Mouse (Mus musculus) hindbrain, embryonic 13.5 days (tissue): ENCODE measurements around the gene Clta. TPM values are rescaled to one million over a fixed set of nuclear protein-coding genes. Genes with fewer than 3 reads are reported as not detected.

Source experiments
- ATAC-seq: fragments of 200-750 bp; cut with Nextera tagmentation; 2 replicates; pipeline ENCODE4 v1.8.0; 2017; ENCODE audit warnings: moderate TSS enrichment; ENCODE audit not compliant: low FRiP score
- H3K27ac ChIP-seq: fragments of 300-500 bp; sonication (generic); 2 replicates; pipeline ENCODE4 v1.5.1; 2015; ENCODE audit warnings: inconsistent platforms, mild to moderate bottlenecking, moderate library complexity
- H3K27me3 ChIP-seq: fragments of 300-500 bp; sonication (generic); 2 replicates; pipeline ENCODE4 v1.6.1; 2015; ENCODE audit warnings: mild to moderate bottlenecking, inconsistent platforms
- H3K36me3 ChIP-seq: fragments of 300-500 bp; sonication (generic); 2 replicates; pipeline ENCODE4 v1.6.1; 2015; ENCODE audit warnings: mild to moderate bottlenecking, inconsistent platforms
- H3K4me1 ChIP-seq: fragments of 300-500 bp; sonication (generic); replicated peaks from 2 replicates; pipeline ENCODE4 v1.6.1; 2015; ENCODE audit warnings: inconsistent platforms
- H3K4me2 ChIP-seq: fragments of 300-500 bp; sonication (generic); 2 replicates; pipeline ENCODE4 v1.6.1; 2015; ENCODE audit warnings: inconsistent platforms, mild to moderate bottlenecking, moderate library complexity
- H3K4me3 ChIP-seq: fragments of 300-500 bp; sonication (generic); 2 replicates; pipeline ENCODE4 v1.5.1; 2015; ENCODE audit warnings: mild to moderate bottlenecking, inconsistent platforms
- H3K9ac ChIP-seq: fragments of 300-500 bp; sonication (generic); 2 replicates; pipeline ENCODE4 v1.6.1; 2015; ENCODE audit warnings: mild to moderate bottlenecking, inconsistent platforms
- H3K9me3 ChIP-seq: fragments of 300-500 bp; sonication (generic); 2 replicates; pipeline ENCODE4 v1.6.1; 2016; ENCODE audit warnings: inconsistent platforms
- WGBS: fragments of 180-500 bp; shearing (Covaris S2); methylation state at CpG from one replicate; pipeline ENCODE4 v1.1.7; 2015; 5-methylcytosine and 5-hydroxymethylcytosine counted together
- polyA plus RNA-seq: library from polyadenylated mRNA; unstranded; fragments of >200 nt; fragmentation: Nextera tagmentation; extraction: Ambion mirVana; gene quantifications from 2 replicates; pipeline ENCODE4 v1.2.1, GENCODE M21; 2015

Gene Clta
- polyA plus RNA-seq, 1 experiment from 2014 or later: 330 TPM

DNA sequence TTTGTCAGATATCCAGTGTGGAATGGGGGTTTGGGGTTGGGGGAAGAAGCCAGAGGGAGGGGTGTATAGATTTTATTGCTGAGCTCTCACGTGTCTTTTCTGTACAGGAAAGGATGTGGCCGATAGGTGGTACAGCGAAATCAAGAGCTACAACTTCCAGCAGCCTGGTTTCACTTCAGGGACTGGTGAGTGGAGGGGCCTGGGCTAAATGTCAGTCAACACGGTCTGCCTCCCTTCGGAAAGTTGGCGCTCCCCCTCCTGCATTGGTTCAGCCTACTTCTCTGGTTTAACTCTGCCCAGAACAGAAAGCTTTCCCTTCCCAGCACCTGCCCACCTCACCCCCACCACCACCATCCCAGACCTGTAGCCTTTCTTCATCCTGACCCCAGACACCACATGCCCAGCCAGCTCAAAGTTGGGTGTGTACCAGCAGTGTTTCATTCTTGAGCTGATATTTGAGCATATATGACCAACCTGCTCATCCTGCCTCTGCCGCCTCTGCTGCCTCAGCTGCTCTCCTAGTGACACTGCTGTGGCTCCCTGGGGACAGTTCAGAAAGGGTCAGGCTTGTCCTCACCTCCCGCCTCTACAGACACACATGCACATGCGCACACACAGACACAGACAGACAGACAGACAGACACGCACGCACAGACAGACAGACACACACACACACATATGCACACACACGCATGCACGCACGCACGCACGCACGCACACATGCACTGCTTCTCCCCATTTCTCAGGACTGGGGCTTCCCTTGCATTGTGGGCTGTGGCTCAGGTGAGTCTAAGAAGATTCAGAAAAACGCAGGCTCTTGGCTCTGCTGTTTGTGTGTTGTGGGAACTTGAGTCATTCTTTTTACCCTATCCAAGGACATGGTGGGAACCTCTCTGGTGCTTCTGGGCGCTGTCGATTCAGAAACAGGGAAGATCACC is 33.6 kb upstream of the Clta start:
- no peaks in the 10 kb centered on the region for H3K9me3 ChIP-seq
- H3K27me3 ChIP-seq: no peaks in the 10 kb centered on the region
- ATAC-seq: no peak
- peaks cover 39% of the 10 kb centered on the region for H3K4me1 ChIP-seq
- H3K4me3 ChIP-seq: no peak overlapping the region
- WGBS: 82% methylated on average over 20 of the region's 20 CpGs
- no peak overlapping the region for H3K4me2 ChIP-seq
- peaks cover 14% of the 10 kb centered on the region; the same call in 1 of the 2 replicates for H3K36me3 ChIP-seq
- no peak overlapping the region for H3K9ac ChIP-seq
- H3K27ac ChIP-seq: no peak overlapping the region

DNA sequence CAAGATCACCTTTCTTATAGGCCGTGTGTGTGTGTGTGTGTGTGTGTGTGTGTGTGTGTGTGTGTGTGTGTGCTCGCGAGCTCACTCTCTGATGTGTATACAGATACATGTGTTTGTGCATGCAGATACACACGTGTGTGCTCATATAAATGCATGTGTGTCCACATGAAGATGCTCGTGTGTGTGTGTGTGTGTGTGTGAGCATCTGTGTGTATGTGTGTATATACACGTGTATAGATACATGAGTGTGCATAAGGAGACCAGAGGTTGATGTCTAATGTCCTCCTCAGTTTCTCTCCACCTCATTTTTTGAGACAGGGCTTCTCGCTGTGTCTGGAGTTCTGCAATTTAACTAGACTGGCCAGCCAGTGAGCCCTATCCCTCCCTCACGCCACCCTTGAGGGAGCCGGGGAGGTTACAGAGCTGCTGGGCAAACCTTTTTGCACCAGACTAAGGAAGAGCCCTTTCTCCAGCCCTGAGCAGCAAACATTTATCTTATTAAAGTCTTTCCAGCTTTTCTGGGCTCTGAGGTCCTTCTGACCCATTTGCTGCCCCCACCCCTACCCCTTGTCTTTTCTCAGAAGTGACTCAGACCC is 32.6 kb upstream of the Clta start:
- ATAC-seq: no peak
- no peak overlapping the region for H3K4me3 ChIP-seq
- H3K36me3 ChIP-seq: peaks cover 7% of the 10 kb centered on the region; the same call in 1 of the 2 replicates
- WGBS: 63% methylated on average over 9 of the region's 9 CpGs
- peaks cover 39% of the 10 kb centered on the region for H3K4me1 ChIP-seq
- H3K27ac ChIP-seq: peak overlapping the region; percentile 48
- no peaks in the 10 kb centered on the region for H3K9me3 ChIP-seq
- H3K9ac ChIP-seq: no peak overlapping the region
- peak overlapping the region; percentile 23; the same call in 1 of the 2 replicates for H3K4me2 ChIP-seq
- no peaks in the 10 kb centered on the region for H3K27me3 ChIP-seq

DNA sequence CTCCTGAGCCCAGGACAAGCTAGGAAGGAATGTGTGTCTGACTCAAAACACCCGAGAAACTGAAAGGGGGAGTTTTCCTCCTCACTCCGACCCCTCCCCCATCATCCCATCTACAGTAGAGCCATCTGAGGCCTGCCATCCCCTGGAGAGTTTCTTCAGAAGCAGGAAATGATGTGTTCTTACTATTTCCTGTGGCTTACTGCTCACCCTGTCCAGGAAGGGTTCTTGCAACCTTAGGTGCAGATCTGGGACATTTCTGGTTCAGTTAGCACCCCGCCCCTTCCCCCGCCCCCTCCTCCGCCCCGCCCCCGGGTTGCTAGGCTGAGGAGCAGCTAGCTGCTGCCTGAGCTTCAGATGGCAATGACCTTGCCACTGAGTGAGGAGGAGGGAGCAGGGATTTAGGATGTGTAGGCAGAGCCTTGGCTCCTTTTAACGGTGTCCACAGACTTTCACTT is 32.1 kb upstream of the Clta start:
- H3K4me3 ChIP-seq: no peak overlapping the region
- H3K9ac ChIP-seq: no peak overlapping the region
- peak; percentile 47; the same call in 1 of the 2 replicates for ATAC-seq
- peak overlapping the region; percentile 23; the same call in 1 of the 2 replicates for H3K4me2 ChIP-seq
- no peaks in the 10 kb centered on the region for H3K27me3 ChIP-seq
- H3K36me3 ChIP-seq: peaks cover 8% of the 10 kb centered on the region; the same call in 1 of the 2 replicates
- no peaks in the 10 kb centered on the region for H3K9me3 ChIP-seq
- H3K27ac ChIP-seq: peak overlapping the region; percentile 48
- H3K4me1 ChIP-seq: peaks cover 39% of the 10 kb centered on the region
- 2% methylated on average over 8 of the region's 8 CpGs for WGBS

DNA sequence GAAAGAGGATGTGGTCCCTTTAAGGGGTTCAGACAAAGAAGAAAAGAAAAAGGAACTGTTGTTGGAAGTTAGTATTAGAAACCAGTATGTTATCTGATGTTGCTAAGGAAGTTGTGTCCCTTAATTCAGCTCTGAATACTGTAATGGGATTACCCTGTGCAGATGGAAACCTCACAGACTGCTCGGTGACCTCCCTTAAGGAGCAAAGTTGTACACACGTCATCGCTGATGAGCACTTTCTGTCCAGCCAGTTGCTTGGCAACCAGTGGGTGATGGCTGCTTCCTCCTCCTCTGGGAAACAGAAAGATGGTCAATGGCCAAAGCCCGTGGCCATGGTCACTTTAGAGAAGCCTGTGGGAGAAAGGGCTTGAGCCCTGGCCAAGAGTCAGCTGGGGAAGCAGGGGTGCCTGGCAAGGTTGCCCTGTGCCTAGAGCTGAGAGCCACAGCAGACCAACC is 30.7 kb upstream of the Clta start:
- no peak overlapping the region for H3K9ac ChIP-seq
- WGBS: 41% methylated on average over 4 of the region's 4 CpGs
- H3K4me3 ChIP-seq: no peak overlapping the region
- no peak for ATAC-seq
- H3K36me3 ChIP-seq: peaks cover 12% of the 10 kb centered on the region; the same call in 1 of the 2 replicates
- H3K27ac ChIP-seq: no peak overlapping the region
- no peaks in the 10 kb centered on the region for H3K27me3 ChIP-seq
- no peaks in the 10 kb centered on the region for H3K9me3 ChIP-seq
- no peak overlapping the region for H3K4me2 ChIP-seq
- H3K4me1 ChIP-seq: peaks cover 38% of the 10 kb centered on the region

DNA sequence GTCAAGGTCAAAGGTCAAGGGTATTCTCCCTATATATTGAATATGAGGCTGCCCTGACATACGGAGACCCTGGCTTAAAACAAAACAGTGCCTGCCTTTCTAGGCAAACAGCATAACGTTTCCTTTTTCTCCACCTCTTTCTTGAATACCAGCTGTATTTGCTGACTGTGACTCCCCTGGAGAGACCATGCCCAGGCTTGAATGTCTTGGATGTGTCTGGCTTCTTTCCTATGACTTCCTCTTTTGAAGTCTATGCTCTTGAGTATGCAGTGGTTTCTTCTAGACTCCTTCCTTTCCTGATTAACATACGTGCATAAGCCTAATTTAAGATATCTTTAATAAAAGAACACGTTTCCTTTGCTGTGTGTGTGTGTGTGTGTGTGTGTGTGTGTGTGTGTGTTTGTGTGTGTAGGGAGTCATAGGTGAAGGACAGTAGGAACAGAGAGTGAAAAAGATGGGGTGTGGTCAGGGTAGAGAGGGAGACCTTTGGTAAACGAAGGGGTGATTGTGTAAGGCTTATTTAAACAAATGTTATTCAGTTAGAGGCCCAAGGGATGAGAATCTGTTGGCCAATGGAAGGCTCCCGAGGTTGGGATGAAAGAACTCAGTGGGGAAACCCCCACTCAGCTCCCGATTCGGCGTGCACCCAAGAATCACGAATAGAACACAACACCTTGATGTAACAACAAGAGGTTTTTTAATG is 29.2 kb upstream of the Clta start:
- H3K27me3 ChIP-seq: no peaks in the 10 kb centered on the region
- no peak overlapping the region for H3K4me2 ChIP-seq
- peaks cover 35% of the 10 kb centered on the region for H3K4me1 ChIP-seq
- H3K4me3 ChIP-seq: no peak overlapping the region
- WGBS: 79% methylated on average over 10 of the region's 10 CpGs
- no peaks in the 10 kb centered on the region for H3K9me3 ChIP-seq
- no peak for ATAC-seq
- no peak overlapping the region for H3K9ac ChIP-seq
- H3K36me3 ChIP-seq: peaks cover 12% of the 10 kb centered on the region; the same call in 1 of the 2 replicates
- no peak overlapping the region for H3K27ac ChIP-seq

DNA sequence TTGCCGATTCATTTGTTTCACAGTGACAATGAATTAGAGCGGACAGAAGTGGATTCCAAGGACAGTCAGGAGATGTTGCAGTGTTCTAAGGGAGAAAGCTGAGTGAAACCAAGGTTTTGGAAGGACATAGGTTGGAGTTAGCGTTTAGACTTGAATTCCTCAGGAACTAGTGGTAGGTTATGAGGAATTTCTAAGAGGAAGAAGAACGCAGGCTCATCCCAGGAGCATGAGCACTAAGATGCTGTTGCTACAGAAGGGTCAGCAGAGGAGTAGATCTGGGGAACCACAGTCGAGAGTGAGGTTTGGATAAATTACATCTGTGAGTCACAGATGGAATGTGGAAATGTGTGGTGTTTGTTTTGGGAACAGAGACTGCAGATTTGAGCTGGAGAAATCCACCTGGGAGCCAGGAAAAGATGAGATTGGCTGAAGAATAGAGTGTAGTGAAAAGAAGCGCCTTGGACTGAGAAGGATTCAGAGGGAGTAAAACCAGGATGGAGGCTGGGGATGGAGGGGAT is 28.0 kb upstream of the Clta start:
- ATAC-seq: no peak
- no peak overlapping the region for H3K27ac ChIP-seq
- 0 out of 2 replicates have a peak, but pooled peaks cover 5% of the 10 kb centered on the region for H3K36me3 ChIP-seq
- H3K4me1 ChIP-seq: peaks cover 33% of the 10 kb centered on the region
- no peaks in the 10 kb centered on the region for H3K27me3 ChIP-seq
- H3K4me2 ChIP-seq: no peak overlapping the region
- no peak overlapping the region for H3K4me3 ChIP-seq
- WGBS: 85% methylated on average over 6 of the region's 6 CpGs
- H3K9me3 ChIP-seq: no peaks in the 10 kb centered on the region
- H3K9ac ChIP-seq: no peak overlapping the region

DNA sequence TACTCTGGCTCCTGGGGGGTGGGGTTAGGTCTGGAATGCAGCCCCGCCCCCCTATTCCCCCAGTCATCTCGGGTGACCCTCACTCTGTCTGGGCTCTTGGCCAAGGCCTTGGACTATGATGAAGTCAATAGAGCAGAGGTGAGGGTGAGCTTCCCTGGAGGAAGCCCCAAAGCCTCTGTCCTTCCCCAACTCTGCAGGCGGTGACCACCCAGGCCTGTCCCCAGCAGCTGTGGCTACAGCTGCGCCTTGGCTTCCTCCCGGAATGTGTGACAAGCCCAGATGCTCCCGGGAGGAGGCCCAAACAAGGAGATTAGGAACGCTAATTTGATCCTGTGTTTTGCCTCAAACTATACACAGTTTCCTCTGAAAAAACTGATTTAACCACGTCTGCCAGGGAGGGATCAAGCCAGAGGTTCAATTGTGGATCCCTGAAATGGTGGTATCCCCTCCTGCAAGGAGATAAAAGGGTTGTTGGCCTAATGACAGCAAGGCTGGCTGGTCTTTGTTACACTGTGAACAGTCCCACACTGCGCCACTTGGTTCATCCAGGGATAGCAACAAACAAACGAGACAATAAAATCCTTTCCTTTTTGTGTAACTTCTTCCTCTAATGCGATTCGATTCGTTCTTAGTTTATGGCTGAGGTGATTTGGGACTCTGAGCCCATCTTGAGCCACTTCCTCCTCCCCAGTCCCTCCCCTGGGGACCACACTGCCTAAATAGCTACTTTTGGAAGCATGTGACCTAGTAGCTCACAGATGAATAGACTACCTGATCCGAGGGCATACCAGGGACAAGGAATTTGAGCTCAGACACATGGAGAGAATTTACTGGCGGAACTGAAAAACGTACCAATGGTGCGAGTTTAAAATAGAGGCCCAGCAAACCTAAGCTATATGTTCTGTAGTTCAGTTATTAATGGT is 25.5 kb upstream of the Clta start:
- H3K4me1 ChIP-seq: peaks cover 19% of the 10 kb centered on the region
- H3K4me3 ChIP-seq: no peak overlapping the region
- no peak overlapping the region for H3K4me2 ChIP-seq
- ATAC-seq: no peak
- no peaks in the 10 kb centered on the region for H3K27me3 ChIP-seq
- H3K9ac ChIP-seq: no peak overlapping the region
- peak overlapping the region; percentile 72 for H3K27ac ChIP-seq
- 24% methylated on average over 17 of the region's 17 CpGs for WGBS
- H3K9me3 ChIP-seq: no peaks in the 10 kb centered on the region
- 0 out of 2 replicates have a peak, but pooled peaks cover 5% of the 10 kb centered on the region for H3K36me3 ChIP-seq

DNA sequence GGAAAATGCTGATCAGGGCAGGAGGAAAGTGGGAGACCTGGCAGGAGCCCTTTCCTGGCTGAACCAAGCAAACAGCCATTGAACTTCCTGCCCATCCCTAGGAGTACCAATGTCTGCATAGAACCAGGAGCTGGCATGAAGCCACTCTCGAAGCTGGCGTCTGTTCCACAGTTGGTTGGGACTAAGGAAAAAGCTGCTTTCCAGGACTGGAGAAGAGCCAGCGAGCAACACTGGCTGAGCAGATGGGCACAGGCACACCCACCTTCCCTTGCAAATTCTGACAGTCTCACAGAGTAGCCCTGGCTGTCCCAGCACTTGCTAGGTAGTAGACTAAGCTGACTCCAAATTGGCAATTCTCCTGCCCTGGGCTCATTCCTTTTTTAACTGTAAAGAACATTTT is 24.5 kb upstream of the Clta start:
- ATAC-seq: no peak
- H3K9me3 ChIP-seq: no peaks in the 10 kb centered on the region
- no peak overlapping the region for H3K4me3 ChIP-seq
- H3K36me3 ChIP-seq: 0 out of 2 replicates have a peak, but pooled peaks cover 5% of the 10 kb centered on the region
- H3K27ac ChIP-seq: no peak overlapping the region
- no peak overlapping the region for H3K9ac ChIP-seq
- H3K4me2 ChIP-seq: no peak overlapping the region
- 57% methylated on average over 3 of the region's 3 CpGs for whole genome bisulfite sequencing
- peaks cover 19% of the 10 kb centered on the region for H3K4me1 ChIP-seq
- H3K27me3 ChIP-seq: no peaks in the 10 kb centered on the region

DNA sequence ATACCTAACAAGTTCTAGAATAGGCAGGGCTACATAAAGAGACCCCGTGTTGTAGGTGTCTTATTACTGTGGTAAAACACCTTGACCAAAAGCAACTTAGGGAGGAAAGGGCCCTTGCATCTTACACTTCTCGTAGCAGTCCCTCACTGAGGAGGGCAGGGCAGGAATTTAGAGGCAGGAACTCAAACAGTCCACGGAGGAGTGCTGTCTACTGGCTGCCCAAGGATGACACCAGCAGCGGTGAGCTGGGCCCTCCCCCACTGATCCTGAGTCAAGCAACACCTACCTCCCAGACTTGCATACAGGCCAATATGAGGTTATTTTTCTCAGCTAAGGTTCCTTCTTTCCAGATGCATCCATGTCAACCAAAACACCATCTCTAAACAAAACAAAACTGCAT is 24.0 kb upstream of the Clta start:
- Histone ChIP-seq H3K27me3 (no peaks in the 10 kb centered on the region), H3K9me3 (no peaks in the 10 kb centered on the region), H3K4me1 (peaks cover 19% of the 10 kb centered on the region), H3K4me2 (no peak overlapping the region), H3K36me3 (0 out of 2 replicates have a peak, but pooled peaks cover 5% of the 10 kb centered on the region), H3K4me3 (no peak overlapping the region), H3K27ac (no peak overlapping the region), H3K9ac (no peak overlapping the region)
- WGBS: 86% methylated on average over 4 of the region's 4 CpGs
- ATAC-seq: no peak

DNA sequence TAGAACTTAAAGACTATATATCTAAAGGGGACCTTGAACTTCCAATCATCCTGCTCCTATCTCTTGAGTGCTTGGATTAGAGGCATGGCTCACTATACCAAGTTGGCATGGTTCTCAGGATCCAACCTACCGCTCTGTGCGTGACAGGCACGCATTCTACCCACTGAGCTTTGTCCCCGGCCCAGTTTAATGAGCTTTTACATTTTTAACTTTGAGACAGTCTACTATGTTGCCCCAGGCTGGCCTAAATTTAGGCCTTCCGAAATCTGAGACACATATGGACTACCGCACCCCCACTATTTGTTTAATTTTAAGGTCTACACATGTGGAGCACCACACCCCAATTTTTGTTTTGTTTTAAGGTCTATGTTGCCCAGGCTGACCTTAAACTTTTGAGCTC is 23.4 kb upstream of the Clta start:
- 92% methylated on average over 6 of the region's 6 CpGs for WGBS
- no peaks in the 10 kb centered on the region for H3K9me3 ChIP-seq
- H3K27me3 ChIP-seq: no peaks in the 10 kb centered on the region

DNA sequence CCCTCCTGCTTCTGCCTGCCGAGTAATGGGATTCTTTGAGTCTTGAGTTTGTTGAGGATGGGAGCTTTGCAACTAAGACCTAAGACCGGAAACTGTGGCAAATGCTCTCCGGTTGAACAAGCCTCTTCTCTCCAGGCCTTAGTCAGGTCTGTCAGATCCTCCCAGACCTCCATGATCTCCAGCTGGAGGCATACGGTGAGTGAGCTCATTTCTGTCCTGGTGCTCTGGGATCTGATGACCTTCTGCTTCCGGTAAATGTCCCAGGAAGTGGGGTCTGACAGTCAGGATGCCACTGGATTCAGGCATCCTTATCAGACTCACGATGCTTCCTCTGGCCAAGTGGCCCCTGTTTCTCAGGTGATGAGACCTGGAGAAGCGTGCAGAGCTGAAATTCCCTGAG is 23.0 kb upstream of the Clta start:
- no peak overlapping the region for H3K27ac ChIP-seq
- no peak for ATAC-seq
- H3K27me3 ChIP-seq: no peaks in the 10 kb centered on the region
- H3K9ac ChIP-seq: no peak overlapping the region
- H3K36me3 ChIP-seq: 0 out of 2 replicates have a peak, but pooled peaks cover 5% of the 10 kb centered on the region
- H3K4me1 ChIP-seq: peaks cover 19% of the 10 kb centered on the region
- H3K9me3 ChIP-seq: no peaks in the 10 kb centered on the region
- WGBS: 88% methylated on average over 7 of the region's 7 CpGs
- H3K4me3 ChIP-seq: no peak overlapping the region
- H3K4me2 ChIP-seq: no peak overlapping the region

More for the DNA sequence above, 23.4 kb upstream of the Clta start:
- H3K9ac ChIP-seq: no peak overlapping the region
- no peak for ATAC-seq
- 0 out of 2 replicates have a peak, but pooled peaks cover 5% of the 10 kb centered on the region for H3K36me3 ChIP-seq
- no peak overlapping the region for H3K4me3 ChIP-seq
- H3K4me2 ChIP-seq: no peak overlapping the region
- no peak overlapping the region for H3K27ac ChIP-seq
- peaks cover 19% of the 10 kb centered on the region for H3K4me1 ChIP-seq
